Mouse (Mus musculus) c-Kit-positive CD71-negative TER-119-negative erythroid progenitor cells, embryonic 14.5 days (primary cell): Measurements from ENCODE around the gene Trmt2a.

ENCODE experiments used
- DNase-seq: peaks from one replicate; pipeline ENCODE4 v3.0.0-alpha.2; 2013; ENCODE audit warnings: low read depth

Trmt2a gene

GRCm38 (mm10) chr16:18248433-18249363 is at the start of gene Trmt2a, which contains the start of gene Ranbp1:
Gene Trmt2a, plus strand, starts transcription at chr16:18248679.
Gene Ranbp1, minus strand, starts transcription at chr16:18248732.
- peak; percentile 99 for DNase-seq

- DNase-seq: no peak
These were observed 48.4 kb upstream of the Trmt2a start for GRCm38 (mm10) chr16:18200062-18200461.

- no peak for DNase-seq
These were observed 46.9 kb upstream of the Trmt2a start for GRCm38 (mm10) chr16:18201620-18202019.

- no peak for DNase-seq
These were observed 46.4 kb upstream of the Trmt2a start for GRCm38 (mm10) chr16:18202061-18202460.

GRCm38 (mm10) chr16:18203430-18204091 is 44.9 kb upstream of the Trmt2a start:
- no peak for DNase-seq

- peak; percentile 69 for DNase-seq
These were observed 37.6 kb upstream of the Trmt2a start for GRCm38 (mm10) chr16:18210701-18211416.

- peak; percentile 66 for DNase-seq
These were observed 36.9 kb upstream of the Trmt2a start for GRCm38 (mm10) chr16:18211417-18212171.

- no peak for DNase-seq
These were observed 34.8 kb upstream of the Trmt2a start for GRCm38 (mm10) chr16:18213689-18214088.

GRCm38 (mm10) chr16:18214858-18215257 is 33.6 kb upstream of the Trmt2a start:
- no peak for DNase-seq

- DNase-seq: no peak
These were observed 30.9 kb upstream of the Trmt2a start, which contains the start of gene Ccdc188 for GRCm38 (mm10) chr16:18217579-18217978. Gene Ccdc188, plus strand, starts transcription at chr16:18217879.

- DNase-seq: no peak
These were observed 29.9 kb upstream of the Trmt2a start for GRCm38 (mm10) chr16:18218580-18218996.

- DNase-seq: no peak
These were observed 28.5 kb upstream of the Trmt2a start for GRCm38 (mm10) chr16:18220001-18220400.

- DNase-seq: no peak
These were observed 27.5 kb upstream of the Trmt2a start for GRCm38 (mm10) chr16:18220856-18221542.

GRCm38 (mm10) chr16:18221543-18221898 is 27.0 kb upstream of the Trmt2a start:
- DNase-seq: no peak

- no peak for DNase-seq
These were observed 26.3 kb upstream of the Trmt2a start for GRCm38 (mm10) chr16:18222188-18222587.

GRCm38 (mm10) chr16:18227187-18227586 is 21.3 kb upstream of the Trmt2a start:
- no peak for DNase-seq

- no peak for DNase-seq
These were observed 20.5 kb upstream of the Trmt2a start for GRCm38 (mm10) chr16:18227897-18228422.

GRCm38 (mm10) chr16:18228856-18229255 is 19.6 kb upstream of the Trmt2a start:
- no peak for DNase-seq

GRCm38 (mm10) chr16:18229622-18230021 is 18.9 kb upstream of the Trmt2a start:
- no peak for DNase-seq

- no peak for DNase-seq
These were observed 17.9 kb upstream of the Trmt2a start for GRCm38 (mm10) chr16:18230617-18231016.

GRCm38 (mm10) chr16:18231047-18231446 is 17.4 kb upstream of the Trmt2a start:
- no peak for DNase-seq
